9 mouse cellular contexts compared by ENCODE assay signal in the genomic region with DNA sequence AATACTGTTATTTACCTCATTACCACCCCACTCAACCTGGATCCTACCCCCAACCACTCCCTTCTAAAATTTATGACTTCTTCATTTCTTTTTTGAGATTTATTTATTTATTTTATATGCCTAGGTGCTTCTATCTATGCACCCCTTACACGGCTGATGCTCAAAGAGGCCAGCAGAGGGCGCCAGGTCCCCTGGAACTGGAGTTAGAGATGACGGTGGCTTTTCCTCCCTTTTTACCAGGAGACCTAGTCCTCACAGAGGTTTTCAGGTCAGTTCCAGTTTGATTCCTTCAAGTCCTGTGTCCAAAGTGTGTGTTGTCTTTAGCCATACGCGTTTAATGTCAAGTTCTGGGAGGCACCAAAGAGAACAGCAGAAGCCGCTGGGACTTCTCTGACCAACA. TPM values are rescaled to one million over a fixed set of nuclear protein-coding genes. Genes with fewer than 3 reads are reported as not detected.
A peak's percentile ranks its signal among the peaks of the same experiment; 100 is the strongest.
DNase-seq lines count a peak whose midpoint lies in the region; ATAC-seq and TF ChIP-seq lines count a peak whose summit lies in the region.
"Had no signal": no experiment of that assay in that cellular context is flagged by ENCODE, and none has a peak within 500 bp of the region (broad histone marks: within the 10 kb centered on the region; RNA-seq: fewer than 3 reads in every experiment).

No protein-coding gene starts in this region.

- H3K9ac ChIP-seq in MEL (ENCODE audit: control insufficient read depth, low read depth, low read length, poor library complexity, severe bottlenecking): no peak overlapping the region
- H3K9ac ChIP-seq in limb, embryonic 11.5 days (ENCODE audit: low read length): no peak overlapping the region
- H3K9ac ChIP-seq: midbrain, embryonic 12.5 days had no signal

- WGBS in limb, embryonic 11.5 days: 19% methylated on average over 6 of the region's 6 CpGs

- no peaks in the 10 kb centered on the region for H3K9me3 ChIP-seq in MEL (replicated peaks; ENCODE audit: insufficient read depth, low read length)
- H3K9me3 ChIP-seq in limb, embryonic 11.5 days (ENCODE audit: control insufficient read depth, low read length): no peaks in the 10 kb centered on the region
- H3K9me3 ChIP-seq: midbrain, embryonic 12.5 days had no signal

- TF ChIP-seq RAD21 in MEL (IDR thresholded peaks at IDR 0.05; ENCODE audit: low read depth, low read length): peak; percentile 25

- H3K79me2 ChIP-seq in MEL (ENCODE audit: control insufficient read depth, insufficient read depth, low read length, poor library complexity): no peaks in the 10 kb centered on the region

- intact Hi-C loops in gastrocnemius, postnatal 36 days (cut with DNase I): loop anchor here (5.0 kb wide), 1 partner anchor 455 kb away; no protein-coding TSS in a partner anchor

- no peaks in the 10 kb centered on the region for H3K36me3 ChIP-seq in MEL (ENCODE audit: control insufficient read depth in 1 of 2, insufficient read depth in 2 of 2, low read length in 2 of 2)
- no peaks in the 10 kb centered on the region for H3K36me3 ChIP-seq in limb, embryonic 11.5 days (ENCODE audit: control insufficient read depth, insufficient read depth, low read length)
- H3K36me3 ChIP-seq: midbrain, embryonic 12.5 days had no signal

- H3K4me2 ChIP-seq in limb, embryonic 11.5 days (ENCODE audit: low read depth, severe bottlenecking): no peak overlapping the region
- H3K4me2 ChIP-seq: midbrain, embryonic 12.5 days had no signal

- no peak for TF ChIP-seq EP300 in MEL (IDR thresholded peaks at IDR 0.05; ENCODE audit: low read depth in 1 of 2, low read length in 2 of 2)

- no peak overlapping the region for H3K27ac ChIP-seq in layer of hippocampus, adult 2 months
- H3K27ac ChIP-seq in MEL (ENCODE audit: control insufficient read depth, low read depth, low read length): no peak overlapping the region
- no peak overlapping the region for H3K27ac ChIP-seq in limb, embryonic 11.5 days (replicated peaks; ENCODE audit: low read depth, low read length)
- H3K27ac ChIP-seq: midbrain, embryonic 12.5 days had no signal

- H3K27me3 ChIP-seq in MEL (ENCODE audit: control insufficient read depth in 1 of 2, insufficient read depth in 2 of 2, low read length in 2 of 2): no peaks in the 10 kb centered on the region
- H3K27me3 ChIP-seq in limb, embryonic 11.5 days (ENCODE audit: control insufficient read depth, insufficient read depth, low read length): no peaks in the 10 kb centered on the region
- H3K27me3 ChIP-seq: midbrain, embryonic 12.5 days had no signal

- H3K4me1 ChIP-seq in MEL (ENCODE audit: control insufficient read depth in 1 of 2, insufficient read depth in 2 of 2, low read length in 2 of 2): no peaks in the 10 kb centered on the region
- no peaks in the 10 kb centered on the region for H3K4me1 ChIP-seq in limb, embryonic 11.5 days (ENCODE audit: control insufficient read depth, insufficient read depth, low read length)

- DNase-seq in layer of hippocampus, adult 2 months (ENCODE audit: low spot score in 2 of 2): peak; percentile 55 to 69
- no peak for DNase-seq in layer of hippocampus, adult 8-10 months (ENCODE audit: low spot score in 2 of 2)
- peak; percentile 9 for DNase-seq in MEL (ENCODE audit: low read depth, low spot score)
- peak; percentile 71 for DNase-seq in c-Kit-negative CD71-positive TER-119-positive erythroid progenitor cells, embryonic 14.5 days (ENCODE audit: low read depth, low spot score)
- DNase-seq in gastrocnemius, postnatal 36 days: peak; percentile 31 to 35
- peak; percentile 74 for DNase-seq in limb, embryonic 11.5 days (ENCODE audit: low spot score)
- peak; percentile 71 to 79 for DNase-seq in right cerebral cortex, postnatal 10 days (ENCODE audit: low spot score in 2 of 2)
- no peak for DNase-seq in frontal cortex, postnatal 25 days (ENCODE audit: low spot score in 2 of 2)

- ATAC-seq in limb, embryonic 11.5 days (ENCODE audit: insufficient number of reproducible peaks, low FRiP score, low TSS enrichment, low read depth): no peak

- peak; percentile 93 for TF ChIP-seq CTCF in layer of hippocampus, adult 2 months (conservative IDR thresholded peaks at IDR 0.05)
- TF ChIP-seq CTCF in MEL (IDR thresholded peaks at IDR 0.05 in 2 of 3, conservative IDR thresholded peaks at IDR 0.05 in 1 of 3; ENCODE audit: control insufficient read depth in 1 of 3, insufficient read depth in 1 of 3, low read depth in 2 of 3, low read length in 3 of 3, poor library complexity in 1 of 3, severe bottlenecking in 1 of 3): peak in 2 of 3 experiments; percentile 30 to 69; a peak in 4 of 6 replicates

- no peak for TF ChIP-seq POLR2A in MEL (IDR thresholded peaks at IDR 0.05; ENCODE audit: control insufficient read depth in 1 of 2, insufficient read depth in 1 of 2, low read depth in 1 of 2, low read length in 2 of 2, poor library complexity in 1 of 2)

- no peak overlapping the region for H3K4me3 ChIP-seq in layer of hippocampus, adult 2 months
- no peak overlapping the region for H3K4me3 ChIP-seq in MEL (ENCODE audit: control insufficient read depth in 1 of 2, insufficient read depth in 1 of 2, low read depth in 2 of 2, low read length in 2 of 2)
- H3K4me3 ChIP-seq in limb, embryonic 11.5 days (ENCODE audit: low read depth, low read length): no peak overlapping the region
- H3K4me3 ChIP-seq: midbrain, embryonic 12.5 days had no signal

TF ChIP-seq in MEL, 35 proteins besides CTCF, POLR2A, EP300 and RAD21:
- no peak for TF ChIP-seq E2F4 (IDR thresholded peaks at IDR 0.05; ENCODE audit: borderline replicate concordance, low read depth, low read length)
- no peak for TF ChIP-seq POLR2AphosphoS2 (IDR thresholded peaks at IDR 0.05; ENCODE audit: low read length)
- no peak for TF ChIP-seq MEF2A (IDR thresholded peaks at IDR 0.05; ENCODE audit: extremely low read depth, insufficient replicate concordance, low read depth, low read length, poor library complexity, severe bottlenecking)
- no peak for TF ChIP-seq POLR2AphosphoS5 (IDR thresholded peaks at IDR 0.05; ENCODE audit: borderline replicate concordance, low read depth, low read length)
- TF ChIP-seq NELFE (IDR thresholded peaks at IDR 0.05; ENCODE audit: low read depth, low read length): no peak
- no peak for TF ChIP-seq MYB (IDR thresholded peaks at IDR 0.05; ENCODE audit: low read depth, low read length)
- no peak for TF ChIP-seq TCF12 (IDR thresholded peaks at IDR 0.05; ENCODE audit: low read depth, low read length)
- TF ChIP-seq KAT2A (conservative IDR thresholded peaks at IDR 0.05; ENCODE audit: low read depth, low read length): no peak
- no peak for TF ChIP-seq CHD2 (IDR thresholded peaks at IDR 0.05; ENCODE audit: low read length)
- TF ChIP-seq CHD1 (IDR thresholded peaks at IDR 0.05; ENCODE audit: low read depth, low read length): no peak
- no peak for TF ChIP-seq MYC (IDR thresholded peaks at IDR 0.05; ENCODE audit: low read depth, low read length)
- TF ChIP-seq MAZ (IDR thresholded peaks at IDR 0.05; ENCODE audit: low read depth, low read length): no peak
- no peak; the same call in 1 of the 2 replicates for TF ChIP-seq SMC3 (IDR thresholded peaks at IDR 0.05; ENCODE audit: low read depth, low read length)
- no peak for TF ChIP-seq MAX (IDR thresholded peaks at IDR 0.05; ENCODE audit: low read length)
- no peak for TF ChIP-seq USF1 (IDR thresholded peaks at IDR 0.05; ENCODE audit: low read depth, low read length)
- no peak for TF ChIP-seq ELF1 (IDR thresholded peaks at IDR 0.05; ENCODE audit: low read depth, low read length)
- no peak for TF ChIP-seq HCFC1 (IDR thresholded peaks at IDR 0.05; ENCODE audit: low read depth, low read length)
- TF ChIP-seq UBTF (IDR thresholded peaks at IDR 0.05; ENCODE audit: borderline replicate concordance, insufficient read depth, low read depth, low read length): no peak
- no peak for TF ChIP-seq SIN3A (IDR thresholded peaks at IDR 0.05; ENCODE audit: low read length)
TF ChIP-seq in MEL: peak in this region for 0.

RNA-seq across cellular contexts. Expression of a gene that starts 3.6 kb away (rescaled TPM):
- total RNA-seq in layer of hippocampus, adult 2 months (2021): 100 to 1,000 TPM; 121 to 123 TPM
- 100 to 1,000 TPM; 113 to 125 (median 118) TPM for total RNA-seq in layer of hippocampus, adult 8-10 months (2022)
- total RNA-seq in MEL (2012; rRNA removed): not detected in 2 replicates
- not detected for polyA plus RNA-seq in MEL (2012; ENCODE audit: insufficient read depth in 1 of 2, insufficient read length in 2 of 2, low read depth in 1 of 2, low replicate concordance in 2 of 2, missing spikeins in 1 of 2)
- 10 to 100 TPM; 22.5 to 23.0 TPM for total RNA-seq in gastrocnemius, postnatal 36 days (2021)
- polyA plus RNA-seq in limb, embryonic 11.5 days (2014; fragmentation: Nextera tagmentation; extraction: Ambion mirVana): 15.6 and 16.6 TPM in 2 replicates

Comparison
In these comparisons a context has a peak if more than half of its experiments do, and no peak if none do; other contexts are left out.
1. DNase-seq: peak in layer of hippocampus, adult 2 months (2 of 2), MEL (single experiment), c-Kit-negative CD71-positive TER-119-positive erythroid progenitor cells, embryonic 14.5 days (single experiment), gastrocnemius, postnatal 36 days (2 of 2), limb, embryonic 11.5 days (single experiment) and right cerebral cortex, postnatal 10 days (2 of 2); none in layer of hippocampus, adult 8-10 months (0 of 2) and frontal cortex, postnatal 25 days (0 of 2).
2. RNA of a gene that starts 3.6 kb away (total RNA-seq): 121 to 123 TPM in layer of hippocampus, adult 2 months, 113 to 125 TPM in layer of hippocampus, adult 8-10 months and 22.5 to 23.0 TPM in gastrocnemius, postnatal 36 days; not detected in MEL; every median in the first group is over 10 times any median in the second.